Mouse (Mus musculus) heart, postnatal 10 days (tissue): Measurements from ENCODE around the gene Rad23a. TPM values are rescaled to one million over a fixed set of nuclear protein-coding genes. Genes with fewer than 3 reads are reported as not detected.
A peak's percentile ranks its signal among the peaks of the same experiment; 100 is the strongest.

Experiments used
- DNase-seq, 2 experiments: peaks; one replicate each; pipeline ENCODE4 v3.0.0; 2021
- intact Hi-C: fragments of 180-260 bp; cut with DNase I; formaldehyde crosslinking; loops from one replicate; pipeline ENCODE4 v1.15.1; 2025
- microRNA-seq, 2 experiments: library from miRNA; unstranded; fragments of <30 nt; microRNA quantifications; one replicate each; pipeline ENCODE4 v1.2.0; 2022
- total RNA-seq, 2 experiments: library from RNA; stranded (reverse); gene quantifications; 2 replicates each; pipeline ENCODE4 v1.2.3; 2021

Rad23a gene
- total RNA-seq, 2 experiments from 2014 or later: 77.8 to 88.5 TPM

- peak; percentile 47 to 56 for DNase-seq
These were observed 48.0 kb downstream of the Rad23a start for GRCm38 (mm10) chr8:84792429-84792947.

GRCm38 (mm10) chr8:84790537-84790936 lies 49.9 kb downstream of the Rad23a start:
- DNase-seq: peak; percentile 28 to 37
- intact Hi-C loops: no loop called here

More at GRCm38 (mm10) chr8:84792429-84792947, 48.0 kb downstream of the Rad23a start:
- intact Hi-C loops: no loop called here

DNA sequence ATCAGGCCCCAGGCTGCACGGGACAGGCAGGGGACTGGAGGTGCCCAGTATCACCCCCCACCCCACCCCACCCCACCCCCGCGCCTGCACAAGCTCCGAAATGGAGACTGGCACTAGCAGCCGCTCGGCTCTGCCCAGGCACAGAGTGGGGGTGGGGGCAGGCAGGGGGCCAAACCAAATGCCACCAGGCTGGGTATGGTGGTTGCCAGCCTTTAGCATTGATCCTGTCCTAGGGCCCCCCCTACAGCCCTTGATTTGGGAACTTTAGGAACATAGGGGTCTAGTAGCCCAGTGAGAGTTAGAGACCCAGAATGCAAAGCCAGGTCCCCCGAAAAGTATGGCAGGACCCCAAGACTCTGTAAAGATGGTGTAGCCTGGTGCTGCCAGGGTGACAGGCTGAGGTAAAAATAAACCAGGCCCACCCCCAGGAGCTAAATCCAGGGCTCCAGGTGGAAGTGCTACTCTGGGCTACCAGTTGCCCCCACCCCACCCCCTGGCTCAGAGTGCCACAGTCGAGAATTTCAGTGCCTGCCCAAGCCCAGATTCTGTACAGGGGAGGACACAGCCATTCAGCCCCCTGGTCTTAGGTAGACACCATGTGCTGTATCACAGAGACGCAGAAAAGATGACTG lies 50.5 kb downstream of the Rad23a start:
- peak; percentile 67 to 69 for DNase-seq
- intact Hi-C loops: no loop called here

DNA sequence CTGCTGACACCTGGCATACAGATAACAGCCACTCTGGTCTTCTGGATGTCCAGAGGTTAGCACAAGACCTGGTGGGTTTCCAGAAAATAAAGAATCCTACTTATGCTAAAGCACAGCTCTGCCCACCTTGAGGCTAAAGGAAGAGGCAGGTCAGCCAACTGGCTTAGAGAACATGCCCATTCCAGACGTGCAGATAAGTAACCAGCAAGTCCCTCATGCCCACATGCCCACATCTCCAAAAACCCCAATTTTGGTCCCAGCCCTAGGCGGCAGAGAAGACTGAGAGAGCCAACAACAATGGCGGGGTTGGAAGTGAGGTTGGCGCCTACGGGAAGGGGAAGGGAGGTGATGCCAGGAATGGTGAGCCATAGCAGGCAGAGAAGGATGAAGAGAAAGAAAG lies 51.1 kb downstream of the Rad23a start:
- DNase-seq: peak; percentile 32 to 33
- intact Hi-C loops: no loop called here

DNA sequence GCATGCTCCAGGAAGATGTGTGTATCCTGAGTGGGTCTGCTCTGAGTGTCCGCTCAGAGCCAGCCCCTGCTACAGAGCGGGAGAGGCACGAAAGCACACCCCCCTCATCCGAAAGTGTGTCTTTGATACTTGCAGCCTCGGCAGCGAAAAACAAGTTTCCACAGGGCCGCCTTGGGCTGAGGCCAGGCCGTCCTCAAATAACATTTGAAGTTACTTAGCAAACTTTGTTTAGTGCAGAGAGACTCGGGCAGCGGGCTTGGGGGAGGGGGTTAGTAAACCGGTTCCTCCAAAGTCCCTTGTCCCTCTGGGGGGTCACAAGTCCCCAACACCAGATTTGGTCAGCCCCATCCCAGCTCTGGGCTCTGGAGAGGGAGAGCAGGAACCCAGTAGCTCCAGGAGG lies 51.6 kb downstream of the Rad23a start:
- DNase-seq: peak; percentile 90
- intact Hi-C loops: no loop called here

DNA sequence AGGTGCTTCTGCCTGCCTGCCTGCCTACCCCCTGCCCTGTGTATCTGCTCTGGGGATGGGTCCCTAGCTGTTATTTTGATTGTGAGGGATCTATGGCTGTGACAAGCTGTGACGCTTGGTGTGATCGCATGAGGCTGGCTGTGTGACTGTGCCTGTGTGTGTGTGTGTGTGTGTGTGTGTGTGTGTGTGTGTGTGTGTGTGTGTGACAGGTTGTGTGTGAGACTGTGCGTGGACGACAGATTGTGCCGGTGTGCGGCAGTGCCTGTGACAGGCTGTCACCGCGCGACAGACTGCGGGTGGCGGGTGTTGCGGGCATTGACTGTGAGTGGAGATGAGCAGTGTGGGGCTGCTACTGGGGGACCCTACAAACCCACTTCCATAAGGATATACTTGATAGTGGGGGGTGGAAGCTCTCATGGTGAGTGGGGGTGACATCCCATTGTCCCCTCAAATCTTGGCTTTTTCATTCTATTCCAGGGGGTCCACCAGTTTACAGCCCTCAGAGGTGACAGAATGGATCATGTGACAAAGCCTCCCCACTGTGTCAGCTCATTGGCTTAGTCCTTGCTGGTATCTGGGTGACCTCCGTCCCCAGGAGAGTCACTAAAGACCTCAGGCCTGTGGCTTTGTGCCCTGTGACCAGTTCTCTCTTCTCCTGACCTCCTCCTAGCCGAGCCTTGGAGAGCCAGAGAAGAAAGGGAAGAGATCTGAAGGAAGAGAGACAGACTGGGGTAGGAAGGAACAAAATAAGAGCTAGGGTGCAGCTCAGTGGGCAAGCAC lies 52.8 kb downstream of the Rad23a start:
- intact Hi-C loops: no loop called here
- DNase-seq: peak in 1 of 2 experiments; percentile 30

DNA sequence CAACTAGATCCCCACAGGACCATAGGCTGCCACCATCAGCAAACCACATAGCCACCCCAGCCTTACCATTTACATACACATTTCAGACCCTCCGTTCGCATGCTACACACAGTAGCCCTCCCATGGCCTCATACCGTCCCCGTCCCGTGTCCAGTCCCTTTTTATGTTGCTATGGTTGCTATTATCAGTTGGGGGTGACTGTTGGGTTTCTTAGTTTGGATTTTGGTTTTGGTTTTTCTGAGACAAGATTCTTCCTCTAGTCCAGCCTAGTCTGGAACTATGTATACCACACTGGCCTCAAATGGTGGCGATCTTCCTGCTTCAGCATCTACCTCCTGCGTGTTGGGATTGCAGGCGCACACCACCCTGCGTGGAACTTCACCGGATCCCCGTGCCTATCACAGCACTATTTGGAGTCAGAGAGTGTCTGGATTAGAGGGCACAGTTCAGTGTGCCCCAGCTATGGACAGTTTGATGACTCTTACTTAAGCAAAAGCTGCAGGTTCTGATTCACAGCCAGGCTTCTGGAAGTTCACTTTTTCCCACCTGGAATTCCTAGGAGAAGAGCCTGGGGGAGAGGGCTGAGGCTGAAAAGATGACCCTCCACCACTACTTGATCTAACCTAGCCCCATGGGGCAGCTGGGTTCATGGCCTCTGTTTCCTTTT lies 53.5 kb downstream of the Rad23a start:
- no peak for DNase-seq
- intact Hi-C loops: no loop called here

GRCm38 (mm10) chr8:84785756-84786677 lies 54.4 kb downstream of the Rad23a start:
- DNase-seq: peak; percentile 85 to 86
- intact Hi-C loops: no loop called here

DNA sequence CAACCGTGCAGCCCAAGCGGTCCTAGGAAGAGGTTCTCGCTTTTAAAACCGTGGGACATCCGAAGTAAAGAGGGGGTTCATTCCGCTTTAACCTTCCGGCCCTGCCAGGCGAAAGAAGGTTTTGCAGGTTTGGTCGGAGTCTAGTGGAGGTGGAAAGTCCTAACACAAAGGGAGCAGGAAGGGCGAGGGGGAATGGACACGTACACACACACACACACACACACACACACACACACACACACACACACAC lies 55.0 kb downstream of the Rad23a start:
- intact Hi-C loops: no loop called here
- no peak for DNase-seq

DNA sequence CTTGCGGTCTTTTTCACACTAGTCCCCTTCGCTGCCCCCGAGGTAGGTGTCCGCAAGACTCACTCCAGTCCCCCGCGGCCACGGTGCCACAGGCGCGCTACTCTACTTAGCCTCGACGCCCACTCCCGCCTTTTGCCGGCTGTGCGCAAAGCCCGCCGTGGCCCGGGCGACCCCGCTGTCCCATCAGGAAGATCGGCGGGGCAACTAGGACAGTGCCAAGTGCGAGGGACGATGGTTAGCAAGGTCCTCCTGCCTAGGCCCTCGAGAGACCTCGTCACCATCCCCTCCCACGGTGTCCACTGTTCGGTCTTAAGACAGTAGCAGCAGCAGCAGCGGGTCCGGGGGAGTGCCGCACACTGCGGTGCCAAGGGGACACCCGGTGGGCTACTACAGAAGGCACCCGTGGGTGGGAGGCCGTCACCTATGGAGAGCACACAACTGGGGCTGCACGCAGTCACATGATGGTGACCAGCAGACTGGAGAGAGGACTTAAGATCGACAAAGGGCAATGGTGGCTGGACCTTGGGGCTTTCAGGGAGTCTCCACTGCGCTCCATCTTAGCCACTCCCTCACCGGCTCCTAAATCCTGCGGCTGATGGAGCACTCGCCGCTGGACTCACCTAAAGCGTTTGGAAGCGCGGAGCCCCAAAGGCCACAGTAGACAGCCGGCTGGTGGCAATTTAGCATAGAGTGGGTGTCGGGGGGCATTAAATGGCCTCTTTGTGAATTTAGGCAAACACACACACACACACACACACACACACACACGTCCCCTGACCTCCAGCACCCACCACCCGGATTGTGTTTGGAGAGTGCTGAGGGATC lies 55.6 kb downstream of the Rad23a start:
- DNase-seq: peak in 1 of 2 experiments; percentile 37
- intact Hi-C loops: no loop called here

Small RNAs within 50 kb of the gene (microRNA-seq; reads per million reads assigned to microRNA genes)
- 3.5 to 3.6 reads per million in 2 experiments for gene Mir7069

Other genes with a start within 250 kb of the Rad23a start
- gene Ier2, start 177.8 kb downstream of the Rad23a start, total RNA-seq: 10 to 100 TPM; 30.8 to 31.4 TPM
- gene Trmt1, start 154.4 kb downstream of the Rad23a start, total RNA-seq: 10 to 100 TPM; 40.3 to 40.6 TPM
- 10 to 100 TPM; 50.2 TPM for gene Nacc1, start 152.8 kb downstream of the Rad23a start, total RNA-seq
- gene Lyl1, start 139.2 kb downstream of the Rad23a start, total RNA-seq: 1 to 10 TPM; 8.4 to 9.1 TPM
- gene G430095P16Rik, start 117.7 kb downstream of the Rad23a start, total RNA-seq: under 1 TPM; 0.50 to 0.89 TPM
- gene Nfix, start 40.3 kb downstream of the Rad23a start, total RNA-seq: 100 to 1,000 TPM; 256 to 266 TPM
- 1 to 10 TPM; 3.1 to 3.8 TPM for gene Dand5, start 17.8 kb downstream of the Rad23a start, total RNA-seq
- gene Gadd45gip1, start 9.1 kb downstream of the Rad23a start, total RNA-seq: 10 to 100 TPM; 23.7 to 25.0 TPM
- 100 to 1,000 TPM; 275 to 333 TPM for gene Calr, start 6.3 kb upstream of the Rad23a start, total RNA-seq
- gene Farsa, start 16.3 kb upstream of the Rad23a start, total RNA-seq: 10 to 100 TPM; 31.7 to 32.5 TPM
- 1 to 10 TPM; 6.9 TPM for gene Syce2, start 31.4 kb upstream of the Rad23a start, total RNA-seq
- gene Gcdh, start 53.3 kb upstream of the Rad23a start, total RNA-seq: 10 to 100 TPM; 31.7 to 32.8 TPM
- under 1 TPM; 0.17 to 0.22 TPM for gene Klf1, start 61.3 kb upstream of the Rad23a start, total RNA-seq
- gene Dnase2a, start 67.9 kb upstream of the Rad23a start, total RNA-seq: 1 to 10 TPM; 6.4 to 7.3 TPM
- gene Mast1, start 96.7 kb upstream of the Rad23a start, total RNA-seq: under 1 TPM in 1 of 2 experiments, not detected in 1; 0.07 TPM
- not detected for gene Rtbdn, start 106.3 kb upstream of the Rad23a start, total RNA-seq
- 1 to 10 TPM in 1 of 2 experiments, not detected in 1; 1.6 TPM for gene Gm49661, start 128.8 kb upstream of the Rad23a start, total RNA-seq
- 100 to 1,000 TPM; 689 to 769 TPM for gene Prdx2, start 128.9 kb upstream of the Rad23a start, total RNA-seq
- 10 to 100 TPM; 53.4 to 55.4 TPM for gene Rnaseh2a, start 129.1 kb upstream of the Rad23a start, total RNA-seq
- 10 to 100 TPM; 12.6 to 12.7 TPM for gene Junb, start 138.1 kb upstream of the Rad23a start, total RNA-seq
- 1 to 10 TPM; 1.8 to 2.3 TPM for gene Hook2, start 149.9 kb upstream of the Rad23a start, total RNA-seq
- gene Best2, start 173.9 kb upstream of the Rad23a start, total RNA-seq: not detected
- gene Asna1, start 184.6 kb upstream of the Rad23a start, total RNA-seq: 10 to 100 TPM; 78.6 to 79.7 TPM
- 100 to 1,000 TPM; 117 to 120 TPM for gene Trir, start 186.2 kb upstream of the Rad23a start, total RNA-seq
- gene Tnpo2, start 196.2 kb upstream of the Rad23a start, total RNA-seq: 10 to 100 TPM; 32.2 to 39.6 TPM
- 10 to 100 TPM; 12.6 to 13.0 TPM for gene Fbxw9, start 219.4 kb upstream of the Rad23a start, total RNA-seq
- not detected for gene Gm5741, start 227.3 kb upstream of the Rad23a start, total RNA-seq
- 10 to 100 TPM; 28.0 to 29.5 TPM for gene Dhps, start 231.1 kb upstream of the Rad23a start, total RNA-seq
- 10 to 100 TPM; 48.5 to 51.6 TPM for gene Wdr83os, start 240.1 kb upstream of the Rad23a start, total RNA-seq
- gene Wdr83, start 240.6 kb upstream of the Rad23a start, total RNA-seq: 10 to 100 TPM; 27.4 to 27.7 TPM
- 10 to 100 TPM; 32.5 to 34.6 TPM for gene Man2b1, start 242.6 kb upstream of the Rad23a start, total RNA-seq